Mouse (Mus musculus) stomach, postnatal 0 days (tissue): ENCODE measurements around the gene Dyrk3.

Experiments used
- CTCF ChIP-seq: IDR thresholded peaks from 2 replicates; pipeline ENCODE4 v1.5.1; 2016; ENCODE audit warnings: antibody characterized with exemption, low read depth, mild to moderate bottlenecking, moderate library complexity
- EP300 ChIP-seq: optimal IDR thresholded peaks from 2 replicates; pipeline ENCODE3; 2016; ENCODE audit warnings: antibody characterized with exemption

DNA sequence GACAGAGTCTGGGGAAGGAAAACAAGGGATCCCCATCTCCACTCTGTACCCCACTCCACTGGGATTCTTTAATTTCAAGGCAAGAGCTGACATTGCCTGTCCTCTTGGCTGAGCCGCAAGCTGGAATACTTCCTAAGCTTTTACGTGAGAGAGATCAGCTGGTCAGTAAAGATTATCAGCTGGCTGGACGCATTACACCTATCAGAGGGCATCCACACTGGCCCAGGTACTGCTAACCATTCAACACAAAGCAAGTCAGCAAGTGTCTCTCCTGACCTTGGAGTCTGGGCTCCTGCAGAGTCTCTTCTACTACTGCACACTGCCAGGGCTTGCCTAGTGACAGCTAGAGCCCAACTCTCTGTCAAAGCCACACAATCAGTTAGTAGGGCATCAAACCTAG, 46.7 kb downstream of the Dyrk3 start:
- TF ChIP-seq CTCF (no peak), EP300 (no peak)
